Mouse (Mus musculus): ENCODE measurements around the gene Map4k4. TPM values are rescaled to one million over a fixed set of nuclear protein-coding genes. Genes with fewer than 3 reads are reported as not detected.

Gene Map4k4
- total RNA-seq, 2 experiments from 2014 or later = 181 to 198 TPM

DNA sequence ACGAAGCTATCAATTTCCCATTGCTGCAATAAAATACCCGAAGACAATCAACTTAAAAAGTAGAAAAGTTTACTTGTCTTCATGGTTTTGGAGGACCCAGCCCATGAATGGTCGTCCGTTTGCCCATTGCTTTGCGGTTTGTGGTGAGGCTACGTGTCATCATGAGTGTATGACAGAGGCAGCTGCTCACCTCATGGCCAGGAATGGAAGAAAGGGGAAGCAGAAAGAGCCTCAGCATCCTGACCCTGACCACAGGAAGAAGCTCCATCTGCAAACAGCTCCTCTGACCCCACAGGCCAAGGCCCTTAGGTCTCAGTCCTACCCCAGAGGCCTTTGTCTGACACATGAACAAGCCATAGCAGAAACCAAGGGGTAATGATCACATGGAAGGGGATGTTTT, 150.4 kb downstream of the Map4k4 start:
- DNase-seq (ENCODE audit: extremely low spot score in 1 of 2, low spot score in 2 of 2) = no peak
- intact Hi-C loops (cut with DNase I) = no loop called here

GRCm38 (mm10) chr1:40052156-40052555, 151.4 kb downstream of the Map4k4 start:
- intact Hi-C loops (cut with DNase I) = no loop called here
- DNase-seq (ENCODE audit: extremely low spot score in 1 of 2, low spot score in 2 of 2) = no peak

DNA sequence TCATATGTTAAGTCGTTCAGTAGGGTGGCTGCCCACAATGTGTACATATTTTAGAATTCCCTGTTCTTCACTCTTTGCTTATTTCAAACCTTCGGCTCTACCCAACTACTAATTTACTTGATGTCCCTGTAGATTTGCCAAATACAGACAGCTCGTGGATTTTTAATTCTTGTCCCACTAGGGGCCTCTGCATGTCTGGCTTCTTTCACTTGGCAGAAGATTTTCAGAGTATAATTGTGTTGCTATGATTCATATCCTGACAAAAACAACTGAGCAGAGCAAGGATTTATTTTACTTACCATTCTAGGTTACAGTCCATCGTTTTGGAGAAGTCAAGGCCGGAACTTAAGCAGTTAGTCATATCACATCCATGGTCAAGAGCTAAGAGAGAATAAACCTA, 152.4 kb downstream of the Map4k4 start:
- DNase-seq (ENCODE audit: extremely low spot score in 1 of 2, low spot score in 2 of 2) = no peak
- intact Hi-C loops (cut with DNase I) = no loop called here

DNA sequence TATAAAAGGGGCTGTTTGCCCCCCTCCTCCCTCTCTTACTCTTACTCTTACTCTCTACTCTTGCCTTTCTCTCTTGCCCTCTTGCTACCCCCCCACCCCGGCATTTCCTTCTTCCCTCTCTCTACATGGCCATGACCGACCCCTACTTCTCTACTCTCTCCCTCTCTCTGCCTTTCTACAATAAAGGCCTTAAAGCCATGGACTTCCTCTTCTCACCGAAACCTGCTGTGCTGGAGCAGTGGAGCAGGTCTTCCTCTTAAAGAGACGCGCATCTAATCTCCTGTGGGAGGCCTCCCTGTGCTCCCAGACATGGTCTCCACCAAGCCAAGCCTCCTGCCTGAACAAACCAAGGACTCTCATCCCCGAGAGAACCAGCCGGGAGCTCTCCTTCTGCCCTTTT, 154.3 kb downstream of the Map4k4 start:
- no peak for DNase-seq (ENCODE audit: extremely low spot score in 1 of 2, low spot score in 2 of 2)
- intact Hi-C loops (cut with DNase I) = no loop called here

GRCm38 (mm10) chr1:40055963-40056362, 155.2 kb downstream of the Map4k4 start:
- DNase-seq (ENCODE audit: extremely low spot score in 1 of 2, low spot score in 2 of 2) = peak in 1 of 2 experiments; percentile 39
- intact Hi-C loops (cut with DNase I) = no loop called here

- DNase-seq (ENCODE audit: extremely low spot score in 1 of 2, low spot score in 2 of 2) = no peak
- intact Hi-C loops (cut with DNase I) = no loop called here
These were observed 156.6 kb downstream of the Map4k4 start for GRCm38 (mm10) chr1:40057351-40057750.

DNA sequence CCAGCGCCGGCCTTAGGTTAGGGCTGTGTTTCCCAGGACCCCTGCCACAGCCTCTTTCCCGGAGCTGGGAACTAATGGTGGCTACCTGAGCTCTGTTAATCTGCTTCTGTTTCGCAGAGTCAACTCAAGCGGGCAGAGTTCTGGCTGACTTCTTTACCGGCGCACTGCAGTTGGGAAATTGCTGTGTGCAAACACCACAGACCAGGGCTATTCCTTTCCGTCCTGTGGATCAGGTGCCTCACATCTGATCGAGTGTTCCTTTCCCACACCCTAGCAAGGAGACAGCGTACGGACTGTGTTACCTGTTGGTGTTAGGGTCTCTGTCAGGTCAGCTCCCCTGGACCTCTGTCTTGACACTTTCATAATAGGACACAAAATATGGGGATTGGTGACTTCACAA, 157.3 kb downstream of the Map4k4 start:
- DNase-seq (ENCODE audit: extremely low spot score in 1 of 2, low spot score in 2 of 2) = no peak
- intact Hi-C loops (cut with DNase I) = no loop called here

GRCm38 (mm10) chr1:40059122-40059774, 158.5 kb downstream of the Map4k4 start:
- intact Hi-C loops (cut with DNase I) = no loop called here
- DNase-seq (ENCODE audit: extremely low spot score in 1 of 2, low spot score in 2 of 2) = no peak

DNA sequence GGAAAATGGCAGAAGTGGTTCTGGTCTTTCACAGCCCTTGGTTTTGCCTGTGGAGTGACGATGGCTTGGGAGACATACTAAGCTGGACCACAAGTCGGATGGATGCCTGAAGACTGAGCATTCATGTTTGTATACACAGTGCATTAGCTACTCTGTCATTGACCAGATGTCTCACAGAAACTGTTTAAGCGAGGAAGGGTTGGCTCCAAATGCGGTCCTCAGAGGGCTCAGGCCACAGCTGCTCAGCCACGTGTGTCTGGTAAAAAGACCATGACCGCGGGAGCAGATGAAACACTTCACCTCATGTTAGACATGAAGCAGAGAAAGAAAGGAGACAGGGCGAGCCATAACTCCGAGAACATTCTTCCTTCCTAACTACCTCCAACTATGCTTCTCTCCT, 160.6 kb downstream of the Map4k4 start:
- intact Hi-C loops (cut with DNase I) = no loop called here
- DNase-seq (ENCODE audit: extremely low spot score in 1 of 2, low spot score in 2 of 2) = no peak

GRCm38 (mm10) chr1:40063409-40063808, 162.7 kb downstream of the Map4k4 start:
- no peak for DNase-seq (ENCODE audit: extremely low spot score in 1 of 2, low spot score in 2 of 2)
- intact Hi-C loops (cut with DNase I) = no loop called here

DNA sequence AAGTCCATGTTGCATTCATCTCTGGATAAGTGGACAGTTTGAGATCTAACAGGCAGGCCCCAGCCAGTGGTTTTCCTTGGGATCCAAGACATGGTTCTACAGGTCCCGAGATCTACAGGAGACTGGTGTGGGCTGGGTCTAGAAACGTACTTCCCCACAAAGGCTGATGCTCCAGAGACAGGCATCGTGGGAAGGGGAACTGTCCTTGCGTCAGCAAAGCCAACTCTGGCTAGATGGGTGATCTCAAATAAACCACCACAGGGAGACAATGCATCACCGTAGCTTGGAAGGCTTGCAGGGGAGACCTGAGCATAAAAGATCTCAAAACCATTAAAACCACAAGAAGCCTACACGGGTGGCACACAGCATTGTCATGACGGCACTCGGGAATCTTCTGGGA, 163.8 kb downstream of the Map4k4 start:
- DNase-seq (ENCODE audit: extremely low spot score in 1 of 2, low spot score in 2 of 2) = no peak
- intact Hi-C loops (cut with DNase I) = no loop called here

DNA sequence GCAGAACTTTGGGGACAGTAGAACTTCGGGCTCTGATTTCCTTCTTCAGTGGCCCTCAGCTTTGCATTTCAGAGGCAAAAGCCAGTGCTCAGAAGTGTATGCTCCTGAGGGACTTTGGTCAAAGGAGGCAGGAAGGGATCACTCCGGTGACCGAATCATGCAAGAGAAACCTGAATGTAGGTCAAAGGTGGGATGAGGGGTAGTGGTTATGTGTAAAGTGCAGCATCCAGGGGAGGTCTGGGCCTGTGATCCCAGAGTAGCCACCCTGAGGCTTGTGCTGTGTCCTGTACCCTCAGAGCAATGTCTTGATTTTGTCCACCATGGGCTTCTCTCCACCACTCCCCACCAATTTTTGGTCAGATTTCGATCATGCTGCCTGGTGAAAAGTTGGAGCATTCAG, 171.8 kb downstream of the Map4k4 start:
- DNase-seq (ENCODE audit: extremely low spot score in 1 of 2, low spot score in 2 of 2) = no peak
- intact Hi-C loops (cut with DNase I) = no loop called here

DNA sequence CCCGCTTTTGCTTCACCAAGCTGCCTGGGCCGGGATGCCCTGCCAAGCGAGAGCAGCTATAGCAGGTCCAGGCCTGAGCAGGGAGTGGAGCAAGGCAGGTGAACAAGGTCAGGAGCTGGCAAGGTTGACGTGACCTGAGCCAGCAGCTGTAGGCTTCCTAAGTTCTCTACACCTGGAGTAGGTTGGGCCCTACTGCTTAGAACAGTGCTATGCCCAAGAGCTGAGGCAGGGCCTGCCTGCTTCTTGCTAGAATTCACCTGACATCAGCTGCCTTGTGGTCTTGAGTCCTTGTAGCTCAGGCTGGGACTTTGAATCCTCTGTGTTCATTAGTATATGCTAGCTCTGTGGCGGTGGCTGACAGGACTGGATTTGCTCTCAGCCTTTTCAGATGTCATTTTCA, 173.1 kb downstream of the Map4k4 start, which contains the start of gene Il1r2:
Il1r2 (plus strand) TSS at position 301 of the 400 bp plus-strand sequence.
- intact Hi-C loops (cut with DNase I) = no loop called here
- DNase-seq (ENCODE audit: extremely low spot score in 1 of 2, low spot score in 2 of 2) = no peak

Other genes starting within 250 kb of the Map4k4 start
- 10 to 100 TPM; 57.4 to 62.0 TPM for gene Creg2, start 249.4 kb upstream of the Map4k4 start, total RNA-seq (2021)
- not detected for gene Rfx8, start 179.9 kb upstream of the Map4k4 start, total RNA-seq (2021)
- not detected for gene Gm3646, start 95.6 kb upstream of the Map4k4 start, total RNA-seq (2021)
- gene Il1r2, start 173.2 kb downstream of the Map4k4 start, total RNA-seq (2021) = under 1 TPM in 1 of 2 experiments, not detected in 1; 0.43 TPM

Measured in left cerebral cortex, postnatal 10 days (tissue).